In genomic region chr15:32533541-32534080, GRCm38 (mm10) we compare ENCODE assay signal across 18 mouse cellular contexts.
A peak's percentile ranks its signal among the peaks of the same experiment; 100 is the strongest.
DNase-seq lines count a peak whose midpoint lies in the region; ATAC-seq lines count a peak whose summit lies in the region.
"Had no signal": no experiment of that assay in that cellular context is flagged by ENCODE, and none has a peak within 500 bp of the region (broad histone marks: within the 10 kb centered on the region; RNA-seq: fewer than 3 reads in every experiment).

No protein-coding gene starts in this region.

- H3K4me3 ChIP-seq in midbrain, embryonic 11.5 days (ENCODE audit: low read depth, low read length): no peak overlapping the region
- no peak overlapping the region for H3K4me3 ChIP-seq in midbrain, embryonic 13.5 days (replicated peaks)
- H3K4me3 ChIP-seq in kidney, embryonic 16.5 days (ENCODE audit: low read length): no peak overlapping the region
- no peak overlapping the region for H3K4me3 ChIP-seq in liver, embryonic 12.5 days
- H3K4me3 ChIP-seq: embryonic facial prominence, embryonic 15.5 days; heart, embryonic 13.5 days; myocyte had no signal

- no peak overlapping the region for H3K4me2 ChIP-seq in midbrain, embryonic 11.5 days
- H3K4me2 ChIP-seq in midbrain, embryonic 13.5 days (replicated peaks): no peak overlapping the region
- no peak overlapping the region for H3K4me2 ChIP-seq in kidney, embryonic 16.5 days (replicated peaks; ENCODE audit: low read depth, low read length)
- no peak overlapping the region for H3K4me2 ChIP-seq in liver, embryonic 12.5 days
- H3K4me2 ChIP-seq: embryonic facial prominence, embryonic 15.5 days; heart, embryonic 13.5 days; lung, embryonic 14.5 days had no signal

- no peaks in the 10 kb centered on the region for H3K9me3 ChIP-seq in midbrain, embryonic 11.5 days (ENCODE audit: control insufficient read depth, low read length)
- no peaks in the 10 kb centered on the region for H3K9me3 ChIP-seq in midbrain, embryonic 13.5 days
- H3K9me3 ChIP-seq in kidney, embryonic 16.5 days (ENCODE audit: low read length): no peaks in the 10 kb centered on the region
- H3K9me3 ChIP-seq in liver, embryonic 12.5 days (replicated peaks): no peaks in the 10 kb centered on the region
- H3K9me3 ChIP-seq: embryonic facial prominence, embryonic 15.5 days; heart, embryonic 13.5 days had no signal

- H3K9ac ChIP-seq in midbrain, embryonic 11.5 days (ENCODE audit: low read length): no peak overlapping the region
- no peak overlapping the region for H3K9ac ChIP-seq in midbrain, embryonic 13.5 days (replicated peaks)
- no peak overlapping the region for H3K9ac ChIP-seq in kidney, embryonic 16.5 days (replicated peaks; ENCODE audit: low read length)
- no peak overlapping the region for H3K9ac ChIP-seq in liver, embryonic 12.5 days
- H3K9ac ChIP-seq: embryonic facial prominence, embryonic 15.5 days; heart, embryonic 13.5 days; lung, embryonic 14.5 days had no signal

- ATAC-seq in cerebellum, adult (ENCODE audit: insufficient number of reproducible peaks, low FRiP score, low TSS enrichment): peak; percentile 70
- no peak for ATAC-seq in midbrain, embryonic 11.5 days (ENCODE audit: low FRiP score)
- no peak for ATAC-seq in midbrain, embryonic 13.5 days
- ATAC-seq in kidney, embryonic 16.5 days (ENCODE audit: low FRiP score, low TSS enrichment): no peak
- no peak for ATAC-seq in liver, embryonic 12.5 days

- H3K27me3 ChIP-seq in midbrain, embryonic 11.5 days (ENCODE audit: control insufficient read depth, insufficient read depth, low read length): no peaks in the 10 kb centered on the region
- no peaks in the 10 kb centered on the region for H3K27me3 ChIP-seq in midbrain, embryonic 13.5 days
- H3K27me3 ChIP-seq in kidney, embryonic 16.5 days (ENCODE audit: insufficient read depth, low read length): no peaks in the 10 kb centered on the region
- no peaks in the 10 kb centered on the region for H3K27me3 ChIP-seq in liver, embryonic 12.5 days (replicated peaks)
- H3K27me3 ChIP-seq: CH12.LX; embryonic facial prominence, embryonic 15.5 days; heart, embryonic 13.5 days had no signal

- WGBS in midbrain, embryonic 11.5 days: 76% methylated on average over 1 of the region's 1 CpGs
- 43% methylated on average over 1 of the region's 1 CpGs for WGBS in midbrain, embryonic 13.5 days
- 61% methylated on average over 1 of the region's 1 CpGs for WGBS in kidney, embryonic 16.5 days
- 43% methylated on average over 1 of the region's 1 CpGs for WGBS in liver, embryonic 12.5 days (ENCODE audit: insufficient replicate concordance)

- no peaks in the 10 kb centered on the region for H3K36me3 ChIP-seq in midbrain, embryonic 11.5 days (ENCODE audit: control insufficient read depth, insufficient read depth, low read length)
- no peaks in the 10 kb centered on the region for H3K36me3 ChIP-seq in midbrain, embryonic 13.5 days
- no peaks in the 10 kb centered on the region for H3K36me3 ChIP-seq in kidney, embryonic 16.5 days (ENCODE audit: insufficient read depth, low read length)
- no peaks in the 10 kb centered on the region for H3K36me3 ChIP-seq in liver, embryonic 12.5 days
- H3K36me3 ChIP-seq: embryonic facial prominence, embryonic 15.5 days; heart, embryonic 13.5 days had no signal

- H3K27ac ChIP-seq in midbrain, embryonic 11.5 days (ENCODE audit: low read depth, low read length): no peak overlapping the region
- no peak overlapping the region for H3K27ac ChIP-seq in midbrain, embryonic 13.5 days
- no peak overlapping the region for H3K27ac ChIP-seq in kidney, embryonic 16.5 days (ENCODE audit: low read length)
- H3K27ac ChIP-seq in liver, embryonic 12.5 days: no peak overlapping the region
- H3K27ac ChIP-seq: embryonic facial prominence, embryonic 15.5 days; stomach, postnatal 0 days had no signal

- no peaks in the 10 kb centered on the region for H3K4me1 ChIP-seq in midbrain, embryonic 11.5 days (ENCODE audit: control insufficient read depth, insufficient read depth, low read length)
- H3K4me1 ChIP-seq in midbrain, embryonic 13.5 days (replicated peaks): no peaks in the 10 kb centered on the region
- 0 out of 2 replicates have a peak, but pooled peaks cover 3% of the 10 kb centered on the region for H3K4me1 ChIP-seq in kidney, embryonic 16.5 days (ENCODE audit: insufficient read depth, low read length)
- H3K4me1 ChIP-seq in liver, embryonic 12.5 days: no peaks in the 10 kb centered on the region
- H3K4me1 ChIP-seq: embryonic facial prominence, embryonic 15.5 days had no signal

- DNase-seq in cerebellum, postnatal 14 days: no peak
- DNase-seq in midbrain, embryonic 11.5 days (ENCODE audit: low spot score, missing footprints): peak; percentile 61
- peak; percentile 7 to 13 for DNase-seq in cerebellum, postnatal 10 days
- peak; percentile 70 for DNase-seq in layer of hippocampus, adult 9-11 months
- DNase-seq: gastrocnemius, postnatal 25 days; kidney, adult 2 months; lung, embryonic 14.5 days; spleen, adult 18-20 months; thymus, postnatal 36 days had no signal

Comparison
In these comparisons a context has a peak if more than half of its experiments do, and no peak if none do; other contexts are left out.
1. DNase-seq: peak in midbrain, embryonic 11.5 days (single experiment), cerebellum, postnatal 10 days (2 of 2) and layer of hippocampus, adult 9-11 months (single experiment); none in cerebellum, postnatal 14 days (0 of 2).